Mouse (Mus musculus) forebrain, embryonic 14.5 days (tissue): ENCODE measurements at regions not wholly inside any gene's neighbourhood (a gene's known extent, or its start where the extent isn't known, plus 50 kb on each side); places are given as distances from the start of the nearest gene placed in this dataset.

ENCODE experiments used
- ATAC-seq: fragments of 200-750 bp; cut with Nextera tagmentation; 2 replicates; pipeline ENCODE4 v1.8.0; 2017; ENCODE audit warnings: mild to moderate bottlenecking, moderate library complexity
- DNase-seq: peaks from one replicate; pipeline ENCODE4 v3.0.0-alpha.2; 2015; ENCODE audit warnings: low spot score
- H3K27ac ChIP-seq: fragments of 300-500 bp; sonication (generic); 2 replicates; pipeline ENCODE4 v1.5.1; 2014; ENCODE audit warnings: low read depth, mild to moderate bottlenecking, control low read depth, low read length, moderate library complexity
- H3K27me3 ChIP-seq: fragments of 300-500 bp; sonication (generic); replicated peaks from 2 replicates; pipeline ENCODE4 v1.6.1; 2014; ENCODE audit warnings: low read length, control low read depth, mixed read lengths; ENCODE audit not compliant: control insufficient read depth, insufficient read depth
- H3K36me3 ChIP-seq: fragments of 300-500 bp; sonication (generic); 2 replicates; pipeline ENCODE4 v1.6.1; 2014; ENCODE audit warnings: low read length, control low read depth; ENCODE audit not compliant: control insufficient read depth, insufficient read depth
- H3K4me1 ChIP-seq: fragments of 300-500 bp; sonication (generic); 2 replicates; pipeline ENCODE4 v1.6.1; 2014; ENCODE audit warnings: antibody characterized with exemption, low read length, control low read depth; ENCODE audit not compliant: control insufficient read depth, insufficient read depth
- H3K4me2 ChIP-seq: fragments of 300-500 bp; sonication (generic); 2 replicates; pipeline ENCODE4 v1.6.1; 2014; ENCODE audit warnings: mild to moderate bottlenecking, control low read depth, low read length
- H3K4me3 ChIP-seq: fragments of 300-500 bp; sonication (generic); 2 replicates; pipeline ENCODE4 v1.5.1; 2014; ENCODE audit warnings: low read depth, low read length, control low read depth
- H3K9ac ChIP-seq: fragments of 300-500 bp; sonication (generic); 2 replicates; pipeline ENCODE4 v1.6.1; 2014; ENCODE audit warnings: mild to moderate bottlenecking, low read length, control low read depth, moderate library complexity
- H3K9me3 ChIP-seq: fragments of 300-500 bp; sonication (generic); replicated peaks from 2 replicates; pipeline ENCODE4 v1.6.1; 2016; ENCODE audit warnings: low read length, control low read depth, mixed read lengths; ENCODE audit not compliant: control insufficient read depth
- WGBS: fragments of 180-500 bp; shearing (Covaris S2); extraction: QIAGEN DNeasy Blood & Tissue Kit; methylation state at CpG from one replicate; pipeline ENCODE4 v1.1.7; 2014; 5-methylcytosine and 5-hydroxymethylcytosine counted together

DNA sequence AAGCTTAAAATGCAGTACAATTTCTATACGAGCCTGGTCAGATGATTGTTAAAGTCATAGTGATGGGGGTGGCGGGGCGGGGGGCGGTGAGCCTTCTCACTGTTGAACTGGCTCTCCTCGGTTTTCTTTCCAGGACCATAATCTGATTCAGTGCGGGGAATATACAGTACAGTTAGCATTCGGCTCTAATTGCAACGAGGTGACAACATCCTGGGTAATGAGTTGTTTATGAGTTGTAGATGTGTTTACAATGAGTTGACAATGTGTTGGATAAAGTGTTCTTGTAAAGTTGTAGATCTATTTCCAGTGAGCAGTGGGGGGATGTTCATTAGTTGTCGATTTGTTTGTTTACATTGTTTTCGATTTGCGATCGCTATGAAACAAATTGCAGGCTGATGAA lies 440.6 kb upstream of the Dph6 start:
- peak; percentile 33 for DNase-seq
- ATAC-seq, result peak; percentile 57

GRCm38 (mm10) chr2:115101501-115101900 lies 446.7 kb upstream of the Dph6 start:
- WGBS, result 69% methylated on average over 3 of the region's 3 CpGs
- H3K4me3 ChIP-seq, result no peak overlapping the region
- no peak overlapping the region for H3K9ac ChIP-seq
- no peaks in the 10 kb centered on the region for H3K27me3 ChIP-seq
- no peak overlapping the region for H3K4me2 ChIP-seq
- no peaks in the 10 kb centered on the region for H3K4me1 ChIP-seq
- H3K36me3 ChIP-seq, result no peaks in the 10 kb centered on the region
- no peak overlapping the region for H3K27ac ChIP-seq
- no peak for ATAC-seq
- H3K9me3 ChIP-seq, result no peaks in the 10 kb centered on the region
- DNase-seq, result no peak

More for the DNA sequence above, 440.6 kb upstream of the Dph6 start:
- Histone ChIP-seq H3K27ac (no peak overlapping the region), H3K36me3 (no peaks in the 10 kb centered on the region), H3K4me2 (no peak overlapping the region), H3K27me3 (no peaks in the 10 kb centered on the region), H3K4me1 (no peaks in the 10 kb centered on the region; the same call in 1 of the 2 replicates), H3K9ac (no peak overlapping the region; the same call in 1 of the 2 replicates), H3K9me3 (no peaks in the 10 kb centered on the region), H3K4me3 (no peak overlapping the region)
- 45% methylated on average over 12 of the region's 12 CpGs for WGBS

GRCm38 (mm10) chr2:115119429-115120205 lies 461.9 kb upstream of the BC052040 start:
- H3K4me2 ChIP-seq, result no peak overlapping the region
- no peak overlapping the region for H3K27ac ChIP-seq
- no peak overlapping the region for H3K4me3 ChIP-seq
- WGBS, result 57% methylated on average over 9 of the region's 9 CpGs
- H3K9me3 ChIP-seq, result no peaks in the 10 kb centered on the region
- no peaks in the 10 kb centered on the region for H3K36me3 ChIP-seq
- DNase-seq (peak; percentile 86), ATAC-seq (peak; percentile 91)
- H3K4me1 ChIP-seq, result no peaks in the 10 kb centered on the region; the same call in 1 of the 2 replicates
- no peaks in the 10 kb centered on the region for H3K27me3 ChIP-seq
- H3K9ac ChIP-seq, result no peak overlapping the region

GRCm38 (mm10) chr2:115120206-115120503 lies 461.4 kb upstream of the BC052040 start:
- H3K27me3 ChIP-seq, result no peaks in the 10 kb centered on the region
- ATAC-seq (peak; percentile 92), DNase-seq (no peak)
- H3K4me3 ChIP-seq, result no peak overlapping the region
- no peak overlapping the region for H3K9ac ChIP-seq
- no peak overlapping the region for H3K4me2 ChIP-seq
- no peaks in the 10 kb centered on the region; the same call in 1 of the 2 replicates for H3K4me1 ChIP-seq
- H3K9me3 ChIP-seq, result no peaks in the 10 kb centered on the region
- H3K27ac ChIP-seq, result peak overlapping the region; percentile 72
- WGBS, result 8% methylated on average over 3 of the region's 3 CpGs
- H3K36me3 ChIP-seq, result no peaks in the 10 kb centered on the region

DNA sequence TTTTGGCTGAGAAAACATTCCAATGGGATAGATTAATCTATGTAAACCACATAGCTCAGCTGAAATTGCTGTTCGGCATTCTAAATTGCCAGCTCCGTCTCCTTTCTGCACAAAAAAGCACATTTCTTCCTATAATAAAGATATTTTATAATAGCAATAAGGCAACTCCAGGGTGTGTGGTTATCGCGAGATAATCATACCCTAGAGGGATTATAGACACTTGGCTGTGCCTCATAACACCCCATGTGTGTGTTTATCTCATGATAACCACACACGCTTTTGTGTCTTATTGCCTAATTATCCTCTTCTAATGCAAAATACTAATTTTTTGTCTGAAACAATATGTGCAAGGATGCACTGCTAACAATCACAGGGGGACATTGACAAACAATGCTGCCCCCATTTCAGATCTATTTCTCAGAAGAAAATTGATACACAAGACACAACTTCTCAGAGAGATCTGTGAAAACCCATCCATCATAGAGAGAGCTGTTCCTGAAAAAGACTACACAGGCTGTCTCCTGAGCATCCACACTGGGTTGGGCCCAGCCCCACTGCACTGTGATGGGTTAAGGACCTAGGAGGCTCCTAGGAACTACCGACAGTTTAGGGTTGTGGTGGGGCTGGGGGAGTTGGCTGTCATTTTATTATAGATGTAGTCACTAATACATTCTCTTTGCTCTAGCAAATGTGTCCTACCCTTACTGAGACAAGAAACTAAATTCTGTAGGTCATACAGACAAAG lies 454.7 kb upstream of the BC052040 start:
- WGBS, result 84% methylated on average over 6 of the region's 6 CpGs
- no peak for DNase-seq
- no peak for ATAC-seq
- Histone ChIP-seq H3K9ac (no peak overlapping the region), H3K9me3 (no peaks in the 10 kb centered on the region), H3K4me2 (no peak overlapping the region), H3K36me3 (no peaks in the 10 kb centered on the region), H3K4me3 (no peak overlapping the region), H3K27me3 (no peaks in the 10 kb centered on the region), H3K27ac (no peak overlapping the region), H3K4me1 (peaks cover 4% of the 10 kb centered on the region)

- H3K4me1 ChIP-seq, result peaks cover 5% of the 10 kb centered on the region
- H3K27ac ChIP-seq, result peak overlapping the region; percentile 70; the same call in 1 of the 2 replicates
- ATAC-seq, result no peak; the same call in 1 of the 2 replicates
- no peak overlapping the region for H3K9ac ChIP-seq
- H3K9me3 ChIP-seq, result no peaks in the 10 kb centered on the region
- H3K36me3 ChIP-seq, result no peaks in the 10 kb centered on the region
- no peaks in the 10 kb centered on the region for H3K27me3 ChIP-seq
- H3K4me2 ChIP-seq, result no peak overlapping the region
- 5% methylated on average over 2 of the region's 2 CpGs for WGBS
- no peak overlapping the region for H3K4me3 ChIP-seq
- no peak for DNase-seq
Measured at GRCm38 (mm10) chr2:115131746-115132145, 449.8 kb upstream of the BC052040 start.

GRCm38 (mm10) chr2:115132165-115132592 lies 449.3 kb upstream of the BC052040 start:
- DNase-seq (peak; percentile 95), ATAC-seq (peak; percentile 97)
- Histone ChIP-seq H3K9ac (no peak overlapping the region), H3K27ac (peak overlapping the region; percentile 70; the same call in 1 of the 2 replicates), H3K9me3 (no peaks in the 10 kb centered on the region), H3K36me3 (no peaks in the 10 kb centered on the region), H3K4me3 (no peak overlapping the region), H3K4me2 (no peak overlapping the region), H3K27me3 (no peaks in the 10 kb centered on the region), H3K4me1 (peaks cover 5% of the 10 kb centered on the region)
- 3% methylated on average over 1 of the region's 1 CpGs for WGBS

DNA sequence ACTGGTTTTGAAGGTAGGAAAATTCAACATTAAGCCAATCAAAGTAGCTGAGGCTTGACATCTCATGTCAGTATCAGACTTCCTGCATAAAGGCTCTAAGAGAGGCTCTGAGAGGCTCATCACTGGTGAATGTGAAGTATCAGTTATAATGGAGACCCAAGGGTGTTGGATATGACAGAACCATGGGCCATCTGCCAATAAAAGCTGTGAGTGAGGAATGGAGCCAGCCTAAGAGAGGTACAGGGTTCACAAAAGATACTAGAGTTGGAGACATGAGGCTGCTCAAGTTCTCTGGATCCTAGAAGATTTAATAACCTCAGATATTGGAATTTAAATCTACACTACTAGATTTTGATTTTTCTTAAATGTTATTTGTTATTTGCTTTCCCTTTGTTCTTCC lies 440.1 kb upstream of the BC052040 start:
- Histone ChIP-seq H3K9me3 (no peaks in the 10 kb centered on the region), H3K27ac (no peak overlapping the region), H3K36me3 (no peaks in the 10 kb centered on the region), H3K4me1 (no peaks in the 10 kb centered on the region), H3K4me2 (no peak overlapping the region), H3K4me3 (no peak overlapping the region), H3K9ac (no peak overlapping the region), H3K27me3 (no peaks in the 10 kb centered on the region)
- DNase-seq (no peak), ATAC-seq (no peak)

DNA sequence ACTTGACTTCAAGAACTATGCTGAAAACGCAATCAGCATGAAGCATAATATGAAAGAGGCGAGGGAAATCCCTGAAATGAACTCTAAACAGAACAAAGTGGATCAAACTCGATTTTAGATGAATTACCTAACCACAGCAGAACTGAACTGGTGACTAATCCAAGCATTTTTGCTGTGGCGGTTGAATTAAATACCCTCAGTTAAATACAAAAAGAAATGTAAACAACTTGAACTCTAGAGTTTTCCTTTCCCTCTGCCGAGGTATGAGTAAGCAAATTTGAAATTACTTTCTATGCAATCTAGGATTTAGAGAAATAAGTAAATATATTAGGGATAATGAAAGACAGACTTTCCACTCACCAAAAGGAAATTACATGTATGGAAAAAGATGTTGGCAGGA lies 409.4 kb upstream of the BC052040 start:
- Histone ChIP-seq H3K27me3 (no peaks in the 10 kb centered on the region), H3K4me2 (no peak overlapping the region), H3K4me3 (no peak overlapping the region), H3K4me1 (no peaks in the 10 kb centered on the region), H3K9me3 (no peaks in the 10 kb centered on the region), H3K27ac (no peak overlapping the region), H3K9ac (no peak overlapping the region), H3K36me3 (no peaks in the 10 kb centered on the region)
- WGBS, result 76% methylated on average over 5 of the region's 5 CpGs
- ATAC-seq (no peak), DNase-seq (no peak)
